Mouse (Mus musculus) MEL (cell line): Measurements from ENCODE around the gene Zfp398. TPM values are rescaled to one million over a fixed set of nuclear protein-coding genes. Genes with fewer than 3 reads are reported as not detected.

ENCODE experiments used
- DNase-seq: peaks from one replicate; pipeline ENCODE4 v3.0.0; 2011; ENCODE audit warnings: low read depth, low spot score
- H3K27ac ChIP-seq: 2 replicates; pipeline ENCODE4 v1.5.1; 2012; ENCODE audit warnings: low read depth, mild to moderate bottlenecking, control low read depth, low read length, moderate library complexity; ENCODE audit not compliant: control insufficient read depth
- H3K27me3 ChIP-seq, 2 experiments: fragments of 150-350 bp in 1 of 2; sonication (generic) in 1 of 2; 2 replicates each; pipeline ENCODE4 v1.6.1; 2012; ENCODE audit warnings: low read length in 2 of 2, mild to moderate bottlenecking in 2 of 2, improper control_type of control experiment in 1 of 2, moderate library complexity in 1 of 2; ENCODE audit not compliant: insufficient read depth in 2 of 2, control insufficient read depth in 1 of 2
- H3K36me3 ChIP-seq, 2 experiments: 2 replicates each; pipeline ENCODE4 v1.6.1; 2012 to 2014; ENCODE audit warnings: low read length in 2 of 2, improper control_type of control experiment in 1 of 2, inconsistent platforms in 1 of 2, mild to moderate bottlenecking in 1 of 2; ENCODE audit not compliant: insufficient read depth in 2 of 2, control insufficient read depth in 1 of 2
- H3K4me1 ChIP-seq, 2 experiments: fragments of 150-350 bp in 1 of 2; sonication (generic) in 1 of 2; 2 replicates each; pipeline ENCODE4 v1.6.1; 2012; ENCODE audit warnings: low read length in 2 of 2, improper control_type of control experiment in 1 of 2, mild to moderate bottlenecking in 1 of 2; ENCODE audit not compliant: insufficient read depth in 2 of 2, control insufficient read depth in 1 of 2
- H3K4me3 ChIP-seq, 2 experiments: fragments of 150-350 bp in 1 of 2; sonication (generic) in 1 of 2; 2 replicates each; pipeline ENCODE4 v1.5.1; 2012; ENCODE audit warnings: low read depth in 2 of 2, low read length in 2 of 2, mild to moderate bottlenecking in 2 of 2, moderate library complexity in 2 of 2, control low read depth in 1 of 2, improper control_type of control experiment in 1 of 2; ENCODE audit not compliant: control insufficient read depth in 1 of 2, insufficient read depth in 1 of 2
- H3K79me2 ChIP-seq: 2 replicates; pipeline ENCODE4 v1.6.1; 2012; ENCODE audit warnings: mild to moderate bottlenecking, low read length, moderate library complexity; ENCODE audit not compliant: control insufficient read depth, poor library complexity, insufficient read depth
- H3K9ac ChIP-seq: 2 replicates; pipeline ENCODE4 v1.6.1; 2012; ENCODE audit warnings: low read depth, mild to moderate bottlenecking, control low read depth, low read length, moderate library complexity; ENCODE audit not compliant: control insufficient read depth, poor library complexity, severe bottlenecking
- H3K9me3 ChIP-seq: fragments of 150-350 bp; sonication (generic); replicated peaks from 2 replicates; pipeline ENCODE4 v1.6.1; 2012; ENCODE audit warnings: mild to moderate bottlenecking, low read length, improper control_type of control experiment, moderate library complexity; ENCODE audit not compliant: insufficient read depth
- BHLHE40 ChIP-seq: IDR thresholded peaks from 2 replicates; pipeline ENCODE4 v1.6.1; 2012; ENCODE audit warnings: low read depth, mild to moderate bottlenecking, inconsistent platforms, low read length, improper control_type of control experiment, borderline replicate concordance
- CHD2 ChIP-seq: IDR thresholded peaks from 2 replicates; pipeline ENCODE4 v1.6.1; 2011; ENCODE audit warnings: low read length, improper control_type of control experiment
- ELF1 ChIP-seq: IDR thresholded peaks from 2 replicates; pipeline ENCODE4 v1.6.1; 2014; ENCODE audit warnings: low read depth, mild to moderate bottlenecking, inconsistent platforms, low read length, improper control_type of control experiment, moderate library complexity
- EP300 ChIP-seq, 2 experiments: IDR thresholded peaks; 2 replicates each; pipeline ENCODE4 v1.6.1; 2011; ENCODE audit warnings: improper control_type of control experiment in 2 of 2, low read length in 2 of 2, low read depth in 1 of 2, mild to moderate bottlenecking in 1 of 2
- HCFC1 ChIP-seq: IDR thresholded peaks from 2 replicates; pipeline ENCODE4 v1.6.1; 2012; ENCODE audit warnings: low read depth, mild to moderate bottlenecking, inconsistent platforms, low read length, improper control_type of control experiment, moderate library complexity
- MAFK ChIP-seq: IDR thresholded peaks from 2 replicates; pipeline ENCODE4 v1.6.1; 2011; ENCODE audit warnings: low read depth, mild to moderate bottlenecking, low read length, improper control_type of control experiment, borderline replicate concordance
- MEF2A ChIP-seq: IDR thresholded peaks from 2 replicates; pipeline ENCODE4 v1.6.1; 2014; ENCODE audit warnings: low read depth, mild to moderate bottlenecking, inconsistent platforms, low read length, improper control_type of control experiment; ENCODE audit not compliant: poor library complexity, insufficient replicate concordance, severe bottlenecking; ENCODE audit errors: extremely low read depth
- MXI1 ChIP-seq: IDR thresholded peaks from 2 replicates; pipeline ENCODE4 v1.6.1; 2011; ENCODE audit warnings: mild to moderate bottlenecking, low read depth, low read length, improper control_type of control experiment
- MYC ChIP-seq: IDR thresholded peaks from 2 replicates; pipeline ENCODE4 v1.6.1; 2011; ENCODE audit warnings: low read depth, mild to moderate bottlenecking, low read length, improper control_type of control experiment, moderate library complexity
- NELFE ChIP-seq: IDR thresholded peaks from 2 replicates; pipeline ENCODE4 v1.6.1; 2011; ENCODE audit warnings: low read depth, low read length, improper control_type of control experiment
- POLR2A ChIP-seq, 2 experiments: IDR thresholded peaks; 2 replicates each; pipeline ENCODE4 v1.6.1; 2011 to 2012; ENCODE audit warnings: low read length in 2 of 2, mild to moderate bottlenecking in 2 of 2, control low read depth in 1 of 2, improper control_type of control experiment in 1 of 2, low read depth in 1 of 2, moderate library complexity in 1 of 2; ENCODE audit not compliant: control insufficient read depth in 1 of 2, insufficient read depth in 1 of 2, poor library complexity in 1 of 2
- POLR2AphosphoS5 ChIP-seq: IDR thresholded peaks from 2 replicates; pipeline ENCODE4 v1.6.1; 2012; ENCODE audit warnings: low read depth, borderline replicate concordance, mild to moderate bottlenecking, inconsistent platforms, low read length, moderate library complexity, mixed read lengths
- RAD21 ChIP-seq: IDR thresholded peaks from 2 replicates; pipeline ENCODE4 v1.6.1; 2011; ENCODE audit warnings: mild to moderate bottlenecking, low read depth, low read length, improper control_type of control experiment
- RCOR1 ChIP-seq: IDR thresholded peaks from 2 replicates; pipeline ENCODE4 v1.6.1; 2012; ENCODE audit warnings: low read depth, mild to moderate bottlenecking, inconsistent platforms, low read length, improper control_type of control experiment
- UBTF ChIP-seq: IDR thresholded peaks from 2 replicates; pipeline ENCODE4 v1.6.1; 2012; ENCODE audit warnings: low read depth, mild to moderate bottlenecking, inconsistent platforms, low read length, improper control_type of control experiment, moderate library complexity, borderline replicate concordance; ENCODE audit not compliant: insufficient read depth
- USF1 ChIP-seq: IDR thresholded peaks from 2 replicates; pipeline ENCODE4 v1.6.1; 2014; ENCODE audit warnings: low read depth, mild to moderate bottlenecking, inconsistent platforms, low read length, improper control_type of control experiment, moderate library complexity
- USF2 ChIP-seq, 2 experiments: IDR thresholded peaks; 2 replicates each; pipeline ENCODE4 v1.6.1; 2011 to 2012; ENCODE audit warnings: improper control_type of control experiment in 2 of 2, low read length in 2 of 2, borderline replicate concordance in 1 of 2, inconsistent platforms in 1 of 2, low read depth in 1 of 2, mild to moderate bottlenecking in 1 of 2; ENCODE audit not compliant: insufficient read depth in 1 of 2
- ZC3H11A ChIP-seq: IDR thresholded peaks from 2 replicates; pipeline ENCODE4 v1.6.1; 2012; ENCODE audit warnings: low read depth, mild to moderate bottlenecking, inconsistent platforms, low read length, improper control_type of control experiment
- ZKSCAN1 ChIP-seq: IDR thresholded peaks from 2 replicates; pipeline ENCODE4 v1.6.1; 2012; ENCODE audit warnings: low read depth, mild to moderate bottlenecking, inconsistent platforms, low read length, improper control_type of control experiment, moderate library complexity
- ZMIZ1 ChIP-seq: IDR thresholded peaks from 2 replicates; pipeline ENCODE4 v1.6.1; 2012; ENCODE audit warnings: low read depth, mild to moderate bottlenecking, inconsistent platforms, low read length, improper control_type of control experiment, moderate library complexity
- ZNF384 ChIP-seq: IDR thresholded peaks from 2 replicates; pipeline ENCODE4 v1.6.1; 2012; ENCODE audit warnings: low read depth, mild to moderate bottlenecking, inconsistent platforms, low read length, improper control_type of control experiment
- polyA plus RNA-seq, 2 experiments: library from polyadenylated mRNA; stranded (reverse) in 1 of 2; unstranded in 1 of 2; fragments of >175 nt in 1 of 2; fragments of >200 nt in 1 of 2; gene quantifications; 2 replicates each; pipeline versions ENCODE4 v1.2.1 to v1.2.4; 2012; ENCODE audit warnings: low replicate concordance in 2 of 2, low read depth in 1 of 2; ENCODE audit not compliant: insufficient read length in 2 of 2, insufficient read depth in 1 of 2, missing spikeins in 1 of 2
- total RNA-seq: library from RNA; depleted of rRNA; stranded (reverse); fragments of 300-350 nt; gene quantifications from 2 replicates; pipeline ENCODE4 v1.2.3, GENCODE M21; 2012

Zfp398 gene
- total and polyA plus RNA-seq, 3 experiments: 4.7 to 9.5 TPM; not detected in 1

- Histone ChIP-seq H3K9ac (no peak overlapping the region), H3K79me2 (no peaks in the 10 kb centered on the region), H3K27me3 (no peaks in the 10 kb centered on the region), H3K4me1 (no peaks in the 10 kb centered on the region), H3K9me3 (no peaks in the 10 kb centered on the region), H3K4me3 (no peak overlapping the region), H3K36me3 (peaks cover 0 to 2% of the 10 kb centered on the region in 2 experiments; a peak in 1 of 4 replicates), H3K27ac (no peak overlapping the region)
- DNase-seq: no peak
- TF ChIP-seq EP300 (IDR thresholded peaks at IDR 0.05; ENCODE audit: low read depth in 1 of 2, low read length in 2 of 2) (no peak), BHLHE40 (no peak), ZMIZ1 (no peak), CHD2 (no peak), ZC3H11A (no peak), USF2 (IDR thresholded peaks at IDR 0.05; ENCODE audit: borderline replicate concordance in 1 of 2, insufficient read depth in 1 of 2, low read depth in 1 of 2, low read length in 2 of 2) (no peak), ZNF384 (no peak), POLR2AphosphoS5 (no peak), USF1 (no peak), MYC (no peak)
Measured at GRCm38 (mm10) chr6:47903587-47903986, 68.1 kb downstream of the Zfp398 start.

GRCm38 (mm10) chr6:47904361-47904760 lies 68.9 kb downstream of the Zfp398 start:
- peaks cover 0 to 2% of the 10 kb centered on the region in 2 experiments; a peak in 1 of 4 replicates for H3K36me3 ChIP-seq

GRCm38 (mm10) chr6:47904917-47905695 lies 69.6 kb downstream of the Zfp398 start:
- Histone ChIP-seq H3K9me3 (no peaks in the 10 kb centered on the region), H3K9ac (no peak overlapping the region)
- TF ChIP-seq ZKSCAN1 (no peak), ZC3H11A (no peak), MXI1 (no peak), MAFK (no peak), RCOR1 (no peak), ELF1 (no peak), NELFE (no peak), POLR2AphosphoS5 (no peak), POLR2A (IDR thresholded peaks at IDR 0.05; ENCODE audit: control insufficient read depth in 1 of 2, insufficient read depth in 1 of 2, low read depth in 1 of 2, low read length in 2 of 2, poor library complexity in 1 of 2) (no peak), RAD21 (no peak)
- TF ChIP-seq, all 39 proteins: peak for 0
- Histone ChIP-seq H3K4me3 (no peak overlapping the region), H3K27ac (no peak overlapping the region), H3K36me3 (peaks cover 0 to 2% of the 10 kb centered on the region in 2 experiments; a peak in 1 of 4 replicates), H3K4me1 (no peaks in the 10 kb centered on the region), H3K79me2 (no peaks in the 10 kb centered on the region), H3K27me3 (no peaks in the 10 kb centered on the region)
- DNase-seq: no peak

More at GRCm38 (mm10) chr6:47904361-47904760, 68.9 kb downstream of the Zfp398 start:
- H3K4me3 ChIP-seq: no peak overlapping the region
- TF ChIP-seq MEF2A (no peak), UBTF (no peak), HCFC1 (no peak), EP300 (IDR thresholded peaks at IDR 0.05; ENCODE audit: low read depth in 1 of 2, low read length in 2 of 2) (no peak), MXI1 (no peak), ZC3H11A (no peak)
- H3K79me2 ChIP-seq: no peaks in the 10 kb centered on the region
- H3K27me3 ChIP-seq: no peaks in the 10 kb centered on the region
- H3K27ac ChIP-seq: no peak overlapping the region
- no peak overlapping the region for H3K9ac ChIP-seq
- H3K9me3 ChIP-seq: no peaks in the 10 kb centered on the region
- H3K4me1 ChIP-seq: no peaks in the 10 kb centered on the region
- DNase-seq: no peak
